Mouse (Mus musculus) G1E (cell line): ENCODE data around the gene Col1a2. TPM values are rescaled to one million over a fixed set of nuclear protein-coding genes. Genes with fewer than 3 reads are reported as not detected.

Experiments
- ATAC-seq: 2 replicates; pipeline ENCODE4 v1.8.0; 2016; ENCODE audit warnings: mild to moderate bottlenecking; ENCODE audit not compliant: insufficient number of reproducible peaks, poor library complexity, low FRiP score, severe bottlenecking; ENCODE audit errors: extremely low read depth
- DNase-seq: peaks from one replicate; pipeline ENCODE4 v3.0.0; 2012; ENCODE audit warnings: low spot score
- H3K27me3 ChIP-seq: 2 replicates; pipeline ENCODE4 v1.6.1; 2012; ENCODE audit warnings: mild to moderate bottlenecking, low read length, inconsistent platforms; ENCODE audit not compliant: insufficient read depth
- H3K36me3 ChIP-seq: replicated peaks from 2 replicates; pipeline ENCODE3; 2012; ENCODE audit warnings: mild to moderate bottlenecking, inconsistent platforms
- H3K4me1 ChIP-seq: 2 replicates; pipeline ENCODE4 v1.6.1; 2012; ENCODE audit warnings: low read depth, low read length, inconsistent platforms, mixed read lengths; ENCODE audit not compliant: insufficient read depth
- H3K4me3 ChIP-seq: 2 replicates; pipeline ENCODE4 v1.5.1; 2012; ENCODE audit warnings: low read depth, mild to moderate bottlenecking, inconsistent platforms, low read length, moderate library complexity, mixed read lengths
- H3K9me3 ChIP-seq: replicated peaks from 2 replicates; pipeline ENCODE4 v1.6.1; 2012; ENCODE audit warnings: inconsistent platforms
- CTCF ChIP-seq: IDR thresholded peaks from 2 replicates; pipeline ENCODE4 v1.5.1; 2012; ENCODE audit warnings: low read depth, low read length, inconsistent platforms, mixed read lengths
- GATA1 ChIP-seq: IDR thresholded peaks from 2 replicates; pipeline ENCODE4 v1.6.1; 2012; ENCODE audit warnings: borderline replicate concordance, low read length, inconsistent platforms, mixed read lengths
- GATA2 ChIP-seq: IDR thresholded peaks from 2 replicates; pipeline ENCODE4 v1.6.1; 2012; ENCODE audit warnings: low read depth, low read length, inconsistent platforms, borderline replicate concordance
- POLR2AphosphoS5 ChIP-seq: IDR thresholded peaks from 2 replicates; pipeline ENCODE4 v1.6.1; 2012; ENCODE audit warnings: low read depth, low read length, inconsistent platforms; ENCODE audit not compliant: insufficient replicate concordance
- TAL1 ChIP-seq: conservative IDR thresholded peaks from 2 replicates; pipeline ENCODE4 v1.6.1; 2012; ENCODE audit warnings: low read depth, low read length, inconsistent platforms, mixed read lengths
- polyA plus RNA-seq: library from polyadenylated mRNA; stranded (reverse); fragments of >175 nt; gene quantifications from 2 replicates; pipeline ENCODE4 v1.2.3, GENCODE M21; 2012
- total RNA-seq, 2 experiments: library from RNA; stranded (forward) in 1 of 2; stranded (reverse) in 1 of 2; fragments of 200-1000 nt in 1 of 2; fragments of >200 nt in 1 of 2; fragmentation: Nextera tagmentation in 1 of 2; gene quantifications; 2 replicates each; pipeline ENCODE4 v1.2.3; 2014 to 2017

Gene Col1a2
- total and polyA plus RNA-seq, 3 experiments, result 0.55 TPM; not detected in 2

GRCm38 (mm10) chr6:4496428-4496827 lies 8.2 kb upstream of the Col1a2 start:
- TF ChIP-seq POLR2AphosphoS5 (no peak), TAL1 (no peak), GATA2 (no peak), CTCF (no peak), GATA1 (no peak)
- Histone ChIP-seq H3K36me3 (no peaks in the 10 kb centered on the region), H3K27me3 (0 out of 2 replicates have a peak, but pooled peaks cover 2% of the 10 kb centered on the region), H3K4me1 (no peaks in the 10 kb centered on the region), H3K4me3 (no peak overlapping the region), H3K9me3 (no peaks in the 10 kb centered on the region)
- no peak for DNase-seq
- no peak for ATAC-seq

- DNase-seq, result no peak
- no peak overlapping the region for H3K4me3 ChIP-seq
- ATAC-seq, result no peak
These were observed 1.5 kb upstream of the Col1a2 start for GRCm38 (mm10) chr6:4503106-4503505.

GRCm38 (mm10) chr6:4505158-4505997 lies 764 bp downstream of the Col1a2 start:
- Histone ChIP-seq H3K27me3 (peaks cover 25% of the 10 kb centered on the region), H3K4me3 (no peak overlapping the region), H3K36me3 (no peaks in the 10 kb centered on the region), H3K4me1 (no peaks in the 10 kb centered on the region), H3K9me3 (no peaks in the 10 kb centered on the region)
- TF ChIP-seq TAL1 (no peak), GATA1 (no peak), POLR2AphosphoS5 (no peak), GATA2 (no peak)
- ATAC-seq (no peak), DNase-seq (no peak)

More at GRCm38 (mm10) chr6:4503106-4503505, 1.5 kb upstream of the Col1a2 start:
- Histone ChIP-seq H3K4me1 (no peaks in the 10 kb centered on the region), H3K9me3 (no peaks in the 10 kb centered on the region), H3K27me3 (peaks cover 25% of the 10 kb centered on the region), H3K36me3 (no peaks in the 10 kb centered on the region)
- TF ChIP-seq POLR2AphosphoS5, result no peak
- no peak for TF ChIP-seq GATA2
- TF ChIP-seq CTCF, result no peak
- no peak for TF ChIP-seq TAL1
- TF ChIP-seq GATA1, result no peak

GRCm38 (mm10) chr6:4506106-4506505 lies 1.5 kb downstream of the Col1a2 start:
- no peak for DNase-seq

GRCm38 (mm10) chr6:4506791-4507190 lies 2.2 kb downstream of the Col1a2 start:
- Histone ChIP-seq H3K9me3 (no peaks in the 10 kb centered on the region), H3K36me3 (no peaks in the 10 kb centered on the region), H3K4me1 (no peaks in the 10 kb centered on the region), H3K27me3 (peaks cover 25% of the 10 kb centered on the region), H3K4me3 (no peak overlapping the region)
- ATAC-seq (no peak), DNase-seq (no peak)
- TF ChIP-seq POLR2AphosphoS5 (no peak), CTCF (no peak), TAL1 (no peak), GATA2 (no peak), GATA1 (no peak)

More at GRCm38 (mm10) chr6:4506106-4506505, 1.5 kb downstream of the Col1a2 start:
- Histone ChIP-seq H3K27me3 (peaks cover 25% of the 10 kb centered on the region), H3K36me3 (no peaks in the 10 kb centered on the region), H3K9me3 (no peaks in the 10 kb centered on the region), H3K4me1 (no peaks in the 10 kb centered on the region), H3K4me3 (no peak overlapping the region)
- TF ChIP-seq CTCF (no peak), POLR2AphosphoS5 (no peak), TAL1 (no peak), GATA2 (no peak), GATA1 (no peak)
- no peak for ATAC-seq

- Histone ChIP-seq H3K36me3 (no peaks in the 10 kb centered on the region), H3K4me3 (no peak overlapping the region), H3K9me3 (no peaks in the 10 kb centered on the region), H3K4me1 (no peaks in the 10 kb centered on the region), H3K27me3 (peaks cover 22% of the 10 kb centered on the region)
- ATAC-seq (no peak), DNase-seq (no peak)
- TF ChIP-seq GATA2, result no peak
- TF ChIP-seq CTCF, result no peak
- no peak for TF ChIP-seq GATA1
- no peak for TF ChIP-seq TAL1
These were observed 2.7 kb downstream of the Col1a2 start for GRCm38 (mm10) chr6:4507323-4507722.
